Mouse (Mus musculus) lung, embryonic 16.5 days (tissue): Measurements from ENCODE around the gene Tpst2. TPM values are rescaled to one million over a fixed set of nuclear protein-coding genes. Genes with fewer than 3 reads are reported as not detected.

Source experiments
- ATAC-seq: fragments of 200-750 bp; cut with Nextera tagmentation; 2 replicates; pipeline ENCODE4 v1.8.0; 2017; ENCODE audit warnings: low read depth, mild to moderate bottlenecking, moderate library complexity
- H3K27ac ChIP-seq: fragments of 300-500 bp; sonication (generic); 2 replicates; pipeline ENCODE4 v1.5.1; 2014; ENCODE audit warnings: mild to moderate bottlenecking, control low read depth, low read length
- H3K27me3 ChIP-seq: fragments of 300-500 bp; sonication (generic); 2 replicates; pipeline ENCODE4 v1.6.1; 2014; ENCODE audit warnings: low read depth, low read length, mixed read lengths; ENCODE audit not compliant: control insufficient read depth, insufficient read depth
- H3K36me3 ChIP-seq: fragments of 300-500 bp; sonication (generic); 2 replicates; pipeline ENCODE4 v1.6.1; 2014; ENCODE audit warnings: low read length; ENCODE audit not compliant: control insufficient read depth, insufficient read depth
- H3K4me1 ChIP-seq: fragments of 300-500 bp; sonication (generic); replicated peaks from 2 replicates; pipeline ENCODE4 v1.6.1; 2014; ENCODE audit warnings: low read length, mixed read lengths; ENCODE audit not compliant: control insufficient read depth, insufficient read depth
- H3K4me2 ChIP-seq: fragments of 300-500 bp; sonication (generic); 2 replicates; pipeline ENCODE4 v1.6.1; 2014; ENCODE audit warnings: low read depth, low read length, control low read depth
- H3K4me3 ChIP-seq: fragments of 300-500 bp; sonication (generic); 2 replicates; pipeline ENCODE4 v1.5.1; 2014; ENCODE audit warnings: mild to moderate bottlenecking, low read length, control low read depth
- H3K9ac ChIP-seq: fragments of 300-500 bp; sonication (generic); 2 replicates; pipeline ENCODE4 v1.6.1; 2014; ENCODE audit warnings: low read length, control low read depth
- H3K9me3 ChIP-seq: fragments of 300-500 bp; sonication (generic); 2 replicates; pipeline ENCODE4 v1.6.1; 2016; ENCODE audit warnings: low read length; ENCODE audit not compliant: control insufficient read depth
- WGBS: fragments of 180-500 bp; shearing (Covaris S2); extraction: QIAGEN DNeasy Blood & Tissue Kit; methylation state at CpG from one replicate; pipeline ENCODE4 v1.1.7; 2014; 5-methylcytosine and 5-hydroxymethylcytosine counted together
- polyA plus RNA-seq: library from polyadenylated mRNA; unstranded; fragments of >200 nt; fragmentation: Nextera tagmentation; extraction: Ambion mirVana; gene quantifications from 2 replicates; pipeline ENCODE4 v1.2.1, GENCODE M21; 2015

Gene Tpst2
- polyA plus RNA-seq, 1 experiment from 2014 or later = 67.9 TPM

DNA sequence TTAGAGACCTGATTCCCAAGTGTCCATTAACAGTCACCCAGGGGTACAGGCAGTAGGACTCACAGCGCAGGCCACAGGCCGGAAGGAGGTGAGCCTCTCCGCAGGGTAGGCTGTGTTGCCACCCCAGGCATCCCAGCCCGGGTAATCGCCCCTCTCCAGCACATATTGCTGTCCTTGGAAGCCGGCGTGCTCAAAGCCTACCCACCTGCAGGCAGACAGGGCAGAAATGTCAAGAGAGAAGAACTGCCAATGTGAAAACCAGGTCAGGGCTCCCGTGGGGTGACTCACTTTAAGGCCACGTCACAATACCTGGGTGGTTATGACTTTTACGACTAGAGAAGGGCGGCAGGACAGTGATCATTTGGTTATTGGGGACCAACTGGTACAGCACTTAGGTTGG is 27.4 kb upstream of the Tpst2 start:
- Histone ChIP-seq H3K9me3 (no peaks in the 10 kb centered on the region), H3K4me3 (no peak overlapping the region), H3K4me2 (no peak overlapping the region), H3K9ac (no peak overlapping the region), H3K27ac (no peak overlapping the region), H3K36me3 (no peaks in the 10 kb centered on the region), H3K4me1 (peaks cover 5% of the 10 kb centered on the region; the same call in 1 of the 2 replicates), H3K27me3 (no peaks in the 10 kb centered on the region)
- WGBS = 85% methylated on average over 11 of the region's 11 CpGs
- no peak for ATAC-seq

- Histone ChIP-seq H3K4me1 (peaks cover 12% of the 10 kb centered on the region), H3K27ac (no peak within 1 kb of the TSS), H3K27me3 (no peaks in the 10 kb centered on the region; the same call in 1 of the 2 replicates), H3K4me2 (no peak within 1 kb of the TSS), H3K36me3 (no peaks in the 10 kb centered on the region), H3K4me3 (no peak within 1 kb of the TSS), H3K9ac (no peak within 1 kb of the TSS), H3K9me3 (no peaks in the 10 kb centered on the region)
- ATAC-seq = no peak
- WGBS = 51% methylated on average over 2 of the region's 2 CpGs
These were observed 24.1 kb upstream of the Tpst2 start, which contains the start of gene Cryba4 for GRCm38 (mm10) chr5:112252400-112252799. Gene Cryba4 (minus strand): TSS chr5:112252518.

- no peak for ATAC-seq
- H3K9me3 ChIP-seq = no peaks in the 10 kb centered on the region
- H3K27me3 ChIP-seq = no peaks in the 10 kb centered on the region; the same call in 1 of the 2 replicates
- H3K4me2 ChIP-seq = no peak overlapping the region
- no peaks in the 10 kb centered on the region for H3K36me3 ChIP-seq
- WGBS = 51% methylated on average over 8 of the region's 8 CpGs
- no peak overlapping the region for H3K27ac ChIP-seq
- no peak overlapping the region for H3K9ac ChIP-seq
- H3K4me1 ChIP-seq = peaks cover 12% of the 10 kb centered on the region
- H3K4me3 ChIP-seq = no peak overlapping the region
These were observed 23.3 kb upstream of the Tpst2 start for GRCm38 (mm10) chr5:112253169-112253568.

DNA sequence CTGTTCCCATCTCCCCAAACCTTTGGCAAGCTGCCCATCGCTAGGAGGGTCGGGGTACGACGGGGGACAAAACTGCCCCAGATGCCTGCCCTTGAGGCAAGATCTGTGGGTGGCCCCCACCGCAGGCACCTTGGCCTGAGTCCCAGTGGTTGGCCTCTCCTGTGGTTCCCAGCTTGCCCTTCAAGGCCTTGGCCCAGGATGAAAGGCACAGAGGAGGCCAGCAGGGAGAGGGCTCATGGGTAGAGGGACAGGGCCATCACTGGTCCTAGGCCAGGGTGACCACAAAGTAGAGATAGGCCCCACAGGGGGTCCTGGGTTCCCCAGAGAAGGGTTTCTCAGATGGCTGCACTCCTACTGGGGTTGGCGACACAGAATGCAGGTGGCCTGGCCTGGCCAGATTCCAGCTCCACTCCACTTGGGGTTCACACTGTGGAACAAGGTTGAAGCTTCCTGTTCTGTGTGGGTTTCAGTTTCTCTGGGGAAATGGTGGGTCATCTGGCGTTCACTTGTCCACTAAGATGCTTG is 22.1 kb upstream of the Tpst2 start:
- no peak overlapping the region for H3K4me3 ChIP-seq
- WGBS = 32% methylated on average over 7 of the region's 7 CpGs
- H3K9ac ChIP-seq = no peak overlapping the region
- no peaks in the 10 kb centered on the region for H3K36me3 ChIP-seq
- H3K27ac ChIP-seq = no peak overlapping the region
- H3K9me3 ChIP-seq = no peaks in the 10 kb centered on the region
- H3K4me1 ChIP-seq = peaks cover 12% of the 10 kb centered on the region
- no peak overlapping the region for H3K4me2 ChIP-seq
- peak; percentile 32 for ATAC-seq
- no peaks in the 10 kb centered on the region; the same call in 1 of the 2 replicates for H3K27me3 ChIP-seq

DNA sequence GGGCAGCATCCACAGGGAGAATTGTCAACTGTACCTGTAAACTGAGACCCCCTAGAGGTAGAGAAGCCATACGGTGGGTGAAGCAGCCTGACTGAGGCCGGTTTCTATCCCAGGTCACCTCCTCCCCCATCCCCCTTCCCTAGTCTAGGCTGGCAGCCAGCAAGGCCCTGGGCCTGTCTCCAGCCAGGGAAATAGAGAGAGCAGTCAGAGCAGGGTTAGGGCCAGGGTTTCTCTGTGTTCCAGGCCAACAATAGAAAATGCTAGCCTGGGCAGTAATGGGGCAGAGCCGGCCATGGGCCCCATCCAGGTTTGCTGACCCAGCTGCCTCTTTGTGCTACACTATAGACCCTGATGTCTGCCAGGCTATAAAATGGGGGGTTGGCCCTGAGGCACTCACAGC is 21.1 kb upstream of the Tpst2 start, which contains the start of gene Crybb1:
Gene Crybb1 (plus strand): TSS at position 390 of the 400 bp plus-strand sequence.
- H3K9me3 ChIP-seq = no peaks in the 10 kb centered on the region
- H3K4me1 ChIP-seq = peaks cover 12% of the 10 kb centered on the region
- no peaks in the 10 kb centered on the region; the same call in 1 of the 2 replicates for H3K27me3 ChIP-seq
- ATAC-seq = no peak
- H3K36me3 ChIP-seq = no peaks in the 10 kb centered on the region
- 41% methylated on average over 3 of the region's 3 CpGs for WGBS
- no peak within 1 kb of the TSS for H3K9ac ChIP-seq
- H3K27ac ChIP-seq = no peak within 1 kb of the TSS
- H3K4me2 ChIP-seq = no peak within 1 kb of the TSS
- no peak within 1 kb of the TSS for H3K4me3 ChIP-seq

DNA sequence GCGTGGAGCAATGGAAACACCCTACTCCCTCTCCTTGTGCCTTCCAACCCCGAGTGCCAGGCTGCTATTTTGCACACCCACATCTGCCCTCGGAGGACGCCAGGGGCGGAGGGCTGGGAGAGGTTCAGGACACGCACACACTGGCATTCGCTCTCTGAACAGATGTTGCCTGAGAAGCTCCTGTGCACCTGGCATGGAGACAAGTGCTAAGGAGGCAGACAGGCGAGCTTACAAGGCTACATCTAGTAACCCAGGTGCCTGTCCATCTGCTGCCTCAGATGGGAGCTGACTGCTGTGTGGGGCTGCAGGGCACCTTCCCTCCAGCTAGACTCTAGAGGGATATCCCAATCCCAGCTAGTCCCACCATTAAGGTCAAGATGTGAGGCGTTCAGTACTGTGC is 20.0 kb upstream of the Tpst2 start:
- ATAC-seq = no peak
- H3K27ac ChIP-seq = no peak overlapping the region
- peaks cover 12% of the 10 kb centered on the region for H3K4me1 ChIP-seq
- no peak overlapping the region for H3K4me3 ChIP-seq
- 81% methylated on average over 9 of the region's 9 CpGs for WGBS
- no peaks in the 10 kb centered on the region for H3K36me3 ChIP-seq
- H3K9me3 ChIP-seq = no peaks in the 10 kb centered on the region
- no peak overlapping the region for H3K4me2 ChIP-seq
- no peak overlapping the region for H3K9ac ChIP-seq
- H3K27me3 ChIP-seq = no peaks in the 10 kb centered on the region; the same call in 1 of the 2 replicates

DNA sequence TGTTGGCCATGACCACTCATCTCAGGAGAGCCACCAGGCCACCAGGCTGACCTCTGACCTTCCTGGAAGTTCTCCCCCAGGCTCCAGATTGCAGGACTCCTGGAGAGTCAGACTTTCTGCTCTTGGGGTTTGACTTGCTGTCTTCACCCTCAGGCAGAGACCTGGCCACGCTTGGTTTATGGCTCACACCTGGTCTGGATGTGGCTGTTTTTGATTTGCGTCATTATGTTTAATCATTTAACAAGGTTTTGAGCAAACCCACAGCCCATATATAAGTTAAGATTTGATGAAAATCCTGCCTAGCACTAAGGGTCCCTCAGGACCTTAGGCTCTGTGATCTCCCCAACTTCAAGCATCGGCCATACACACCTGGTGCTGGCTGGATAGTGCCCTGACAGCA is 18.6 kb upstream of the Tpst2 start:
- no peak for ATAC-seq
- Histone ChIP-seq H3K36me3 (no peaks in the 10 kb centered on the region), H3K9ac (no peak overlapping the region), H3K27ac (no peak overlapping the region), H3K4me2 (no peak overlapping the region), H3K9me3 (no peaks in the 10 kb centered on the region), H3K27me3 (no peaks in the 10 kb centered on the region; the same call in 1 of the 2 replicates), H3K4me3 (no peak overlapping the region), H3K4me1 (peaks cover 7% of the 10 kb centered on the region)
- WGBS = 73% methylated on average over 3 of the region's 3 CpGs

DNA sequence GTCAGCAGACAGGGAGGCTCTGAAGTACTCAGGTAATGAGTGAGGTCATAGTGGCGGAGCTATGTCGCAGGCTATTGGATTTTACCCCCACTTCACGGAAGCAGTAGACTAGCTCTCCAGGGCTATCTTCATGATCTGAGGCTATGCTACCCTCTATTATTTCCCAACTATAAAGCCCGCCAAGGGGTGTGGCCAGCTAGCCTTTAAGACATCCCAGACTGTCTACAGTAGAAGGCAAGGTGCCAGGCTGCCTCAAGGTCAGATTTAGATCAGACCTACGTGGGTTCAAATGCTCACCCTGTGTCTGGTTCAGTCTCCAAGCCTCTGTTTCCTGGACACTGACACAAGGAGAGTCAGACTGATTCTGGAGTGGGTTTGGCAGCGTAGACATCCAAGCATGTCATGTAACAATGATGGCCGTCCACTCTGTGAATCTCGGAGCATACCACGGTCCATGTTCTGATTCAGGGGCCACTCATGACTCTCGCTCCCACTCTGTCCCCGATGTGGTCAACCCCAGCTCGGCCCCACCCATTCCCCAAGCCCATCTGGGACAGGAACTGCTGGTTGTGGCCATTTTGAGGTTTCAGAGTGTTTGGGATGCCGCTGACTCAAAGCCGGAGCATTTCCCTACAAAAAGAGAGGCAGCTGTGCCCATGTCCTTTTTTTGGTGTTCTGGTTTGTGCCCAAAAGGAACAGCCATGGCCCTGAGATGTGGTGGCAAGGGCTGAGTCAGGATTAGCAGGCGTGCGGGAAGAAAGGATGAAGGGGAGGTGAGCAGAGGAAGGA is 16.4 kb upstream of the Tpst2 start:
- Histone ChIP-seq H3K4me2 (no peak overlapping the region), H3K4me1 (no peaks in the 10 kb centered on the region; the same call in 1 of the 2 replicates), H3K27me3 (no peaks in the 10 kb centered on the region; the same call in 1 of the 2 replicates), H3K9me3 (no peaks in the 10 kb centered on the region), H3K4me3 (no peak overlapping the region), H3K36me3 (no peaks in the 10 kb centered on the region), H3K27ac (no peak overlapping the region), H3K9ac (no peak overlapping the region)
- 81% methylated on average over 16 of the region's 16 CpGs for WGBS
- ATAC-seq = no peak

- H3K36me3 ChIP-seq = no peaks in the 10 kb centered on the region
- H3K9ac ChIP-seq = no peak overlapping the region
- H3K9me3 ChIP-seq = no peaks in the 10 kb centered on the region
- 77% methylated on average over 3 of the region's 3 CpGs for WGBS
- H3K4me3 ChIP-seq = no peak overlapping the region
- H3K4me2 ChIP-seq = no peak overlapping the region
- ATAC-seq = no peak
- no peaks in the 10 kb centered on the region; the same call in 1 of the 2 replicates for H3K27me3 ChIP-seq
- no peaks in the 10 kb centered on the region for H3K4me1 ChIP-seq
- no peak overlapping the region for H3K27ac ChIP-seq
These were observed 15.7 kb upstream of the Tpst2 start for GRCm38 (mm10) chr5:112260818-112261217.
